Mouse (Mus musculus) neural tube, embryonic 14.5 days (tissue): Measurements from ENCODE around the gene Mpo. TPM values are rescaled to one million over a fixed set of nuclear protein-coding genes. Genes with fewer than 3 reads are reported as not detected.

Experiments used
- ATAC-seq: fragments of 200-750 bp; cut with Nextera tagmentation; 2 replicates; pipeline ENCODE4 v1.8.0; 2017; ENCODE audit warnings: low read depth, mild to moderate bottlenecking, moderate TSS enrichment, moderate library complexity
- H3K27ac ChIP-seq: fragments of 300-500 bp; sonication (generic); 2 replicates; pipeline ENCODE4 v1.5.1; 2014; ENCODE audit warnings: low read depth, mild to moderate bottlenecking, control low read depth, low read length, moderate library complexity, mixed read lengths
- H3K27me3 ChIP-seq: fragments of 300-500 bp; sonication (generic); 2 replicates; pipeline ENCODE4 v1.6.1; 2014; ENCODE audit warnings: low read length; ENCODE audit not compliant: control insufficient read depth, insufficient read depth
- H3K36me3 ChIP-seq: fragments of 300-500 bp; sonication (generic); 2 replicates; pipeline ENCODE4 v1.6.1; 2014; ENCODE audit warnings: low read length, mixed read lengths; ENCODE audit not compliant: control insufficient read depth, insufficient read depth
- H3K4me1 ChIP-seq: fragments of 300-500 bp; sonication (generic); 2 replicates; pipeline ENCODE4 v1.6.1; 2014; ENCODE audit warnings: low read length; ENCODE audit not compliant: control insufficient read depth, insufficient read depth
- H3K4me2 ChIP-seq: fragments of 300-500 bp; sonication (generic); 2 replicates; pipeline ENCODE4 v1.6.1; 2014; ENCODE audit warnings: mild to moderate bottlenecking, low read depth, low read length, control low read depth
- H3K4me3 ChIP-seq: fragments of 300-500 bp; sonication (generic); 2 replicates; pipeline ENCODE4 v1.5.1; 2014; ENCODE audit warnings: low read depth, low read length, control low read depth, mixed read lengths
- H3K9ac ChIP-seq: fragments of 300-500 bp; sonication (generic); replicated peaks from 2 replicates; pipeline ENCODE4 v1.6.1; 2014; ENCODE audit warnings: low read depth, mild to moderate bottlenecking, control low read depth, low read length, mixed read lengths
- H3K9me3 ChIP-seq: fragments of 300-500 bp; sonication (generic); 2 replicates; pipeline ENCODE4 v1.6.1; 2016; ENCODE audit warnings: low read length; ENCODE audit not compliant: control insufficient read depth
- WGBS: fragments of 180-500 bp; shearing (Covaris S2); extraction: QIAGEN DNeasy Blood & Tissue Kit; methylation state at CpG from one replicate; pipeline ENCODE4 v1.1.7; 2014; 5-methylcytosine and 5-hydroxymethylcytosine counted together
- polyA plus RNA-seq: library from polyadenylated mRNA; unstranded; fragments of >200 nt; fragmentation: Nextera tagmentation; extraction: Ambion mirVana; gene quantifications from 2 replicates; pipeline ENCODE4 v1.2.1, GENCODE M21; 2014

The Mpo gene
- polyA plus RNA-seq, 1 experiment from 2014 or later = 0.31 TPM

DNA sequence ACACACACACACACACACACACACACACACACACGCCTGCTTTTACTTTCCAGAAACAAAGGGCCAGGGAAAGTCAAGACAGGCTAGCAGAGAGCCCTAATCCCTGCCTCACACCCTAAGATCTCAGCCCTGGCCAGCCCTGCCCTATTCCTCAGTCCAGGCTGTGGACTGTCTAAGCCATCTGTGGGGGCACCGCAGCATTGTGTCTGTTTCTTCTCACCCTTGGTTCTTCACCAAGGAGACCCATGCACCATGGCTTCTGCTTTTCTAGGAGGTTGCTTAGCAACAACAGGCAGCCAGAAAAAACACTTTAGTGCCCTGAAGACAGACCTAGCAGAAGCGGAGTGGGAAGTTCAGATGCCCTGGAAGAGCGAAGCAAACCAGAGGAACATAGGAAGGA, 18.0 kb downstream of the Mpo start:
- WGBS = 49% methylated on average over 4 of the region's 4 CpGs
- H3K4me3 ChIP-seq = no peak overlapping the region
- H3K4me2 ChIP-seq = no peak overlapping the region
- no peak overlapping the region for H3K9ac ChIP-seq
- no peaks in the 10 kb centered on the region for H3K27me3 ChIP-seq
- H3K9me3 ChIP-seq = no peaks in the 10 kb centered on the region
- ATAC-seq = no peak
- H3K4me1 ChIP-seq = no peaks in the 10 kb centered on the region
- no peaks in the 10 kb centered on the region for H3K36me3 ChIP-seq
- no peak overlapping the region for H3K27ac ChIP-seq

DNA sequence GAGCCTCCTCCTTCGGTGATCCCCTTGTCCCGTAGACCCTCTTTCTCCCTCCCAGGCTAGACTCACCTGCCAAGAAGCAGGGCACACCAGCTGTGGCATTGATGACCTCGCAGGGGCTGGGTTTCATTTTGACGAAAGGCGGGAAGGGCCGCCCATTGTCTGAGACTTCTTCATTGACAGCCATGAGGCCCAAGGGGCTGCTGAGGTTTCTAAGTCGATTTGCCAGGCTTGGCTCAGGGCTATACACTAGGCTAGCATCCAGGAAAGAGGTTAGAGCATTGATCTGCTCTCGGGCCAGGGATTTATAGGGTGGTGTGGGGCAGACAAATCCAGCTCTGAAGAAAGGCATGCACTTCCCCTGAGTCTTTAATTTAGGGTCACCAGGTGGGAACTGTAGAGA, 21.4 kb downstream of the Mpo start:
- no peak for ATAC-seq
- H3K4me2 ChIP-seq = no peak overlapping the region
- WGBS = 58% methylated on average over 8 of the region's 8 CpGs
- no peaks in the 10 kb centered on the region for H3K36me3 ChIP-seq
- no peaks in the 10 kb centered on the region for H3K27me3 ChIP-seq
- H3K4me1 ChIP-seq = no peaks in the 10 kb centered on the region
- H3K4me3 ChIP-seq = no peak overlapping the region
- no peak overlapping the region for H3K9ac ChIP-seq
- no peaks in the 10 kb centered on the region for H3K9me3 ChIP-seq
- no peak overlapping the region for H3K27ac ChIP-seq

DNA sequence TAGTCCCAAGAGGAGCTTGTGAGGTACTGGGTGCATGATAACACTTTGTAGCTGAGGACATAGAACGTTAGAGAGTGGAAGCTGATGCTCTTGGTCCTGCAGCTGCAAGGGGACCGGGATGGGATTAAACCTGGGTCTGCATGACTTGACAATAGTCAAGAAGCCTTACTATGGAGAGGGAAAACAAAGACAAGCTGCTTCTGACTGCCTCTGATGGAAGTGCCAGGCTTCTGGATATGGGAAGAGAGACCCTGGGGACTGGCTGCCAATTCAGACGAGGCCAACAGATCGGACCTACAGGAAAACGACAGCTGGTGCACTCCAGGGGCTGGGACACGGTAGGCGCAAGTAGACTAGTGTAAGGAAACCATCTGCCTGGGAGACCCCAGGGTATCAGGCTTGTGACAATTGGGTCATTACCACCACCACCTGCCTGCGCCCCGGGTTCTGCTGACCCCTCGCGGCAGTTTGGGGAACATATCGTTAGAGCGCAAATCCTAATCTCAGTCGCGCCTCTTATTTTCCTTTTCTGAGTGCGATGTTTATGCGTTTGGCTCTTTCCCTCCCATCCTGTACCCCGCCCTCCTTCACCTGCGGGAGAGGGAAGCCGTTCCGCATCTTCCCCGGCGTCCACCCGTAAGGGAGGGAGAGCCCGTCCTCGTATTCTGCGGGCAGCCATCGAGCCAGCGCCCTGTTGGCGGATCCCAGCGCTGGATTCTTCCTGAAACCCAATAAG, 23.5 kb downstream of the Mpo start:
- 2% methylated on average over 30 of the region's 31 CpGs for WGBS

DNA sequence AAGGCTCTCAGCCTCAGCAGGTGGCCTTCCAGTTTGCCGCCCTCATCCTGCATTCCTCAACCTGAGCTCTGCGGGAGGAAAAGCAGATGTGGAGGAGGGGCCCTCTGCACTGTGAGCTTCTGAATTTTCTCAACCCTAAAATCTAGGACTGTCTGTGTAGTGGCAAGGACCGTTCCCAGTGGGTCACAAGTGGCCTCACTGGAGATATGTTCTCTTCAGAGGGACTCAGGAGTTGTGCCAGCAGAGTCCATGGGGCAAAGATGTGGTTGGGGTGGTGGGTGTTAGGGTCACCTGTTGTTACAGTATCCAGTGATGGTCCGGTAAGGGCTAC, 24.0 kb downstream of the Mpo start:
- H3K4me2 ChIP-seq = peak overlapping the region; percentile 52
- peak overlapping the region; percentile 34; the same call in 1 of the 2 replicates for H3K9ac ChIP-seq
- no peaks in the 10 kb centered on the region for H3K9me3 ChIP-seq
- H3K27me3 ChIP-seq = no peaks in the 10 kb centered on the region
- WGBS = 28% methylated on average over 4 of the region's 4 CpGs
- 0 out of 2 replicates have a peak, but pooled peaks have one; percentile 31 for ATAC-seq
- H3K27ac ChIP-seq = no peak overlapping the region
- H3K36me3 ChIP-seq = no peaks in the 10 kb centered on the region
- peak overlapping the region; percentile 26 for H3K4me3 ChIP-seq
- no peaks in the 10 kb centered on the region for H3K4me1 ChIP-seq

More for the DNA sequence above, 23.5 kb downstream of the Mpo start:
- ATAC-seq = peak; percentile 85
- H3K36me3 ChIP-seq = no peaks in the 10 kb centered on the region
- H3K4me3 ChIP-seq = peak overlapping the region; percentile 26
- H3K9me3 ChIP-seq = no peaks in the 10 kb centered on the region
- peak overlapping the region; percentile 52 for H3K4me2 ChIP-seq
- H3K4me1 ChIP-seq = no peaks in the 10 kb centered on the region
- H3K27me3 ChIP-seq = no peaks in the 10 kb centered on the region
- peak overlapping the region; percentile 34; the same call in 1 of the 2 replicates for H3K9ac ChIP-seq
- H3K27ac ChIP-seq = no peak overlapping the region

DNA sequence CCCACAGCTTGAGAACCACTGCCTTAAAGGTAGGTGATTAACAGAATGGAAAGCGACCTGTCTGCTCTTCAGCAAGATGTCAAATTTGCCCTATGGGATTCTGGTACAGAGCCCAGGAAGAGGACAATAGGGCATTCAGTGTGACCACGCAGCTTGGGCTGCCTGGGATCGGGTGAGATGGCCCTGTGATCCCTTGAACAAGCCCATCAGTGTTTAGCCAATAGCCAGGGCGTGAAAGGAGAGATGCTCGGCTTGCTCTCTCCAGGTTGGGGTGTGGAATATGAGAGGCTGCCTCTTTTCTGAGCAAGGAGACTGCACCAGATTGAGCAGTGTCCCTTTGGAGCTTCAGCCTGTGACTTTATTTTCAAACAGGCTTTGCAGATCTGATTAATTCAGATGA, 28.1 kb downstream of the Mpo start:
- WGBS = 51% methylated on average over 5 of the region's 5 CpGs
- no peak for ATAC-seq

DNA sequence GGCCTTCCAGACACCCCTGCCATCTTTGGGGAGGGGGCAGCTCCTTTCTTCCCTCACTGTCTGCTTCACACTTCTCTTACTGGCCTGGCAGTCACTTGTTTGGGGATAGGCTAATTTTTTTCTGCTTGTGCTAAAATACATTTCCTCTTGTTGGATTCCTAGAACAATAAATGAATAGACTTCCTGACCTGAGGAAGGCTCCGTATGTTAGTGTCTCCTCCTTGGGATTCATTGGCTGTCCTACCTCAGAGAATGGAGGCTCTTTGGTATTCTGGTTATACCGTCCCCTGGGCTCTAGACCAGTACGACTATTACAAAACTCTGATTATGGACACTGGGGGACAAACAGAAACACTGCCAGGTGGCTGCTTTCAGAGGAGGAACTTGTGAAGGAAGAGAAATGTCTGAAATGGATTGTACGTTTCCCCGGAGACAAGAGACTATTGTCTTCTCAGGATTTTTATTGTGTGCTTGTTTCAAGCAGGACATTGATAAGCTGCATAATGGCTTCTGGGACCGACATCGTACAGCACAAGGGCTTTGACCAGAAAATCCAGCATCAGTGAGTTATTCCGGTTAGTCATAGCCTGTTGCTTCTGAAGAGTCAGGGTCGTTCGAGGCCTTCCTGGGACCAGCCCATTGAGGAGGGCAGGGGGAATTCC, 35.0 kb downstream of the Mpo start, which contains the start of gene Lpo:
TSS of gene Lpo (minus strand) at position 51 of the 662 bp plus-strand sequence.
- H3K27ac ChIP-seq = no peak within 1 kb of the TSS
- ATAC-seq = no peak
- 16% methylated on average over 10 of the region's 10 CpGs for WGBS

More for the DNA sequence above, 28.1 kb downstream of the Mpo start:
- Histone ChIP-seq H3K4me3 (no peak overlapping the region), H3K36me3 (no peaks in the 10 kb centered on the region), H3K4me2 (no peak overlapping the region), H3K9ac (no peak overlapping the region), H3K27me3 (no peaks in the 10 kb centered on the region), H3K4me1 (no peaks in the 10 kb centered on the region), H3K9me3 (no peaks in the 10 kb centered on the region), H3K27ac (no peak overlapping the region)

DNA sequence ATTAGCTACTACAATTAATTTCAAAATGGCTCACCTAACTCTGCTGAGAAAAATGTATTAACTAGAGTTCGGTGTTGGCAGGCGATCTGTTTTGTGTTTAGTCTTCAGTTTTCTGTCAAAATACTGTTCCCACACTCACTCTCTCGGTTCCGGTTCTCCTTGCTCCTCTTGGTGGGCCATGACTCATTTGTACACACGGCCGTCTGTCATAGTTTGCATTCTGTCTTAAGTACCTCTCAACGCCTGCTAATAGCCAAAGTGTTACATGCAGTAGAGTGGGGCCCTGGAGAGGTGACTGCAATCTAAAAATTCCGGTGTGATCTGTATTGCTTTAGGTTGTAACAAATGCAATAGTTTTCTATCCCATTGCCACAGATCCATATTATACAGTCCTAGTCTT, 47.3 kb downstream of the Mpo start:
- H3K27ac ChIP-seq = no peak overlapping the region
- H3K9me3 ChIP-seq = no peaks in the 10 kb centered on the region
- H3K4me2 ChIP-seq = no peak overlapping the region
- WGBS = 92% methylated on average over 8 of the region's 8 CpGs
- no peak overlapping the region for H3K4me3 ChIP-seq
- no peaks in the 10 kb centered on the region for H3K27me3 ChIP-seq
- no peak overlapping the region for H3K9ac ChIP-seq
- H3K4me1 ChIP-seq = no peaks in the 10 kb centered on the region
- no peaks in the 10 kb centered on the region for H3K36me3 ChIP-seq
- no peak for ATAC-seq

More for the DNA sequence above, 35.0 kb downstream of the Mpo start, which contains the start of gene Lpo:
- Histone ChIP-seq H3K4me3 (no peak within 1 kb of the TSS), H3K36me3 (no peaks in the 10 kb centered on the region), H3K27me3 (no peaks in the 10 kb centered on the region), H3K9ac (no peak within 1 kb of the TSS), H3K4me2 (no peak within 1 kb of the TSS), H3K4me1 (no peaks in the 10 kb centered on the region), H3K9me3 (no peaks in the 10 kb centered on the region)

DNA sequence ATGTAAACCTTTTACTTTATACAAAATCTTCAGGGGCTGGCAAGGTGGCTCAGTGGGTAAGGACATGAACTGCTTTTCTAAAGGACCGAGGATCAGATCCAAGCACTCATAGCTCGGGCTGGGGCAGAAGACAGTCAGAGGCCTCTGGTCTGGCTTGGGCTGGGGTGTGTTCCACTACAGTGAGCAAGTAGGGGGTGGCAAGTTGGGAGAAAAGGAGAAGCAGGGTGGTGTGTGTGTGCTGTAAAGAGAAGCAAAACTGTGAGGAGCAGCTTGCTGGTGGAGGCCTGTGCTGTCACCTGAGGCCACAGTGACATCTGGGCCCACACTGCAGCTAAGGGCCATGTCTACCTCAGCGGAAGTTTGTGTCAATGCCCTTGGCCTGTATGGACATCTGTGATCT, 48.1 kb downstream of the Mpo start:
- no peak overlapping the region for H3K9ac ChIP-seq
- no peak overlapping the region for H3K4me3 ChIP-seq
- 84% methylated on average over 3 of the region's 3 CpGs for WGBS
- H3K27me3 ChIP-seq = no peaks in the 10 kb centered on the region
- no peak overlapping the region for H3K4me2 ChIP-seq
- no peak for ATAC-seq
- H3K9me3 ChIP-seq = no peaks in the 10 kb centered on the region
- no peaks in the 10 kb centered on the region for H3K36me3 ChIP-seq
- no peaks in the 10 kb centered on the region for H3K4me1 ChIP-seq
- no peak overlapping the region for H3K27ac ChIP-seq

DNA sequence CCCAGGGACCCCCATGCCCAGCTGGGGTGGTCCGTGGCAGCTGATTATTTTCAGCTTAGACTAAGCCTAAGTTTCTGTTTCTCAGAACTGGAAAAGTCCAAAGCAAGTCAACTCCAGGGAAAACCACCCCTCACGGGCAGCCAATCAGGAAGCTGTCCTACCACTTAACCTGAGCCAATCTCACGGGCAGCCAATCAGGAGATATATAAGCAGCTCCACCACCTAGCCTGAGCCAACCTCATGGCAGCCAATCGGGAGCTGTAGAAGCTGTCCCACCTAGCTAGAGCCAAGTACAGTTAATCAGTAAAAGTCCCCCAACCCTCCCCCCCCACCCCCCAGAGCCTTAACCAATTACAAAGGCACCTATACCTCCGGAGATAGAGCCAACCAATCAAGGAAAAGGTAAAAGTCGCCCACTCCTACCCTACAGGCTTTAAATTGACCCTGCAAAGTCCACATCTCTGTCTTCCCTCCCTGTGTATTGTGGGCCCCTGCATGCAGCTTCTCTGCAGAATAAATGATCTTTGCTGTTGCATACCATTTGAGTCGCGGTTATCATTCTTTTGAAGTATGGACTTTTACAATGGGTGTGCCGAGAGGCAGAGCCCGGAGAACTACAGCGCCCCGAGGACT, 53.7 kb downstream of the Mpo start:
- Histone ChIP-seq H3K4me2 (no peak overlapping the region), H3K9me3 (no peaks in the 10 kb centered on the region), H3K27ac (no peak overlapping the region), H3K27me3 (no peaks in the 10 kb centered on the region), H3K4me1 (no peaks in the 10 kb centered on the region), H3K9ac (no peak overlapping the region), H3K36me3 (no peaks in the 10 kb centered on the region), H3K4me3 (no peak overlapping the region)
- ATAC-seq = no peak
- 84% methylated on average over 12 of the region's 12 CpGs for WGBS
